Mouse (Mus musculus) heart, postnatal 0 days (tissue): ENCODE measurements around the gene Mpped1.

Source experiments
- CTCF ChIP-seq: IDR thresholded peaks from 2 replicates; pipeline ENCODE4 v1.5.1; 2016; ENCODE audit warnings: antibody characterized with exemption, control low read depth, low read depth
- EP300 ChIP-seq: IDR thresholded peaks from 2 replicates; pipeline ENCODE4 v1.6.1; 2016; ENCODE audit warnings: antibody characterized with exemption, low read depth

DNA sequence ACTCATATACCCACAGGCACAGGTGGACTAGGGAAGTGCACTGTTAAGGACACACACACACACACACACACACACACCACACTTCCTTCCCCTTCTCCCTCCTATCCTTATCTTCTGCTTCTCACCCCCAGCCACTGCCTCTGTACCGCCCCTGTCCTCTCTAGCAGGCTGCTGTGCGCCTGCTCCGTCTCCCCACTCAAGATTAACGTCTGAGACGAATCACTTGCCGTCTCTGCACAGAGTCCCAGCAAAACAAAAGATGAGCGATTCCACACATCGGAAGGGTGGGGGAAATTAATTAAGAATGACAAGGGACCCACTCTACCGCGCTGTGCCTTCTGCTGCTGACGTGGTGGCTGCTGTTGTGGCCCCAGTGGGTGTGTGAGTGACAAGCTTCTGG lies 66.5 kb downstream of the Mpped1 start:
- no peak for TF ChIP-seq CTCF
- TF ChIP-seq EP300, result no peak
